Mouse (Mus musculus): ENCODE results near the gene Kcnh1. TPM values are rescaled to one million over a fixed set of nuclear protein-coding genes. Genes with fewer than 3 reads are reported as not detected.

Gene Kcnh1
- total and polyA plus RNA-seq, 3 experiments: 0.05 TPM; not detected in 2

- ATAC-seq (ENCODE audit: extremely low read depth, insufficient number of reproducible peaks, low FRiP score, poor library complexity, severe bottlenecking) (no peak), DNase-seq (ENCODE audit: low spot score) (no peak)
- H3K4me1 ChIP-seq (ENCODE audit: insufficient read depth, low read depth, low read length): no peaks in the 10 kb centered on the region
These were observed 330.4 kb downstream of the Kcnh1 start for GRCm38 (mm10) chr1:192520836-192521435.

GRCm38 (mm10) chr1:192522376-192523178 is 332.0 kb downstream of the Kcnh1 start:
- Histone ChIP-seq H3K4me1 (ENCODE audit: insufficient read depth, low read depth, low read length) (no peaks in the 10 kb centered on the region), H3K36me3 (replicated peaks) (no peaks in the 10 kb centered on the region), H3K9me3 (replicated peaks) (peaks cover 88% of the 10 kb centered on the region), H3K4me3 (ENCODE audit: low read depth, low read length) (no peak overlapping the region), H3K27me3 (ENCODE audit: insufficient read depth, low read length) (no peaks in the 10 kb centered on the region)
- TF ChIP-seq CTCF (IDR thresholded peaks at IDR 0.05; ENCODE audit: low read depth, low read length): no peak
- TF ChIP-seq GATA2 (IDR thresholded peaks at IDR 0.05; ENCODE audit: borderline replicate concordance, low read depth, low read length): no peak
- TF ChIP-seq POLR2AphosphoS5 (IDR thresholded peaks at IDR 0.05; ENCODE audit: insufficient replicate concordance, low read depth, low read length): no peak
- TF ChIP-seq GATA1 (IDR thresholded peaks at IDR 0.05; ENCODE audit: borderline replicate concordance, low read length): no peak
- no peak for TF ChIP-seq TAL1 (conservative IDR thresholded peaks at IDR 0.05; ENCODE audit: low read depth, low read length)
- DNase-seq (ENCODE audit: low spot score) (no peak), ATAC-seq (ENCODE audit: extremely low read depth, insufficient number of reproducible peaks, low FRiP score, poor library complexity, severe bottlenecking) (no peak)

More at GRCm38 (mm10) chr1:192520836-192521435, 330.4 kb downstream of the Kcnh1 start:
- H3K36me3 ChIP-seq (replicated peaks): no peaks in the 10 kb centered on the region
- H3K9me3 ChIP-seq (replicated peaks): peaks cover 84% of the 10 kb centered on the region
- no peaks in the 10 kb centered on the region for H3K27me3 ChIP-seq (ENCODE audit: insufficient read depth, low read length)
- no peak overlapping the region for H3K4me3 ChIP-seq (ENCODE audit: low read depth, low read length)
- TF ChIP-seq GATA2 (IDR thresholded peaks at IDR 0.05; ENCODE audit: borderline replicate concordance, low read depth, low read length): no peak
- TF ChIP-seq POLR2AphosphoS5 (IDR thresholded peaks at IDR 0.05; ENCODE audit: insufficient replicate concordance, low read depth, low read length): no peak
- TF ChIP-seq TAL1 (conservative IDR thresholded peaks at IDR 0.05; ENCODE audit: low read depth, low read length): no peak
- no peak for TF ChIP-seq CTCF (IDR thresholded peaks at IDR 0.05; ENCODE audit: low read depth, low read length)
- TF ChIP-seq GATA1 (IDR thresholded peaks at IDR 0.05; ENCODE audit: borderline replicate concordance, low read length): no peak

- DNase-seq (ENCODE audit: low spot score): no peak
- Histone ChIP-seq H3K9me3 (replicated peaks) (peaks cover 76% of the 10 kb centered on the region), H3K4me3 (ENCODE audit: low read depth, low read length) (no peak overlapping the region), H3K36me3 (replicated peaks) (no peaks in the 10 kb centered on the region), H3K27me3 (ENCODE audit: insufficient read depth, low read length) (no peaks in the 10 kb centered on the region), H3K4me1 (ENCODE audit: insufficient read depth, low read depth, low read length) (no peaks in the 10 kb centered on the region)
- TF ChIP-seq POLR2AphosphoS5 (IDR thresholded peaks at IDR 0.05; ENCODE audit: insufficient replicate concordance, low read depth, low read length) (no peak), GATA2 (IDR thresholded peaks at IDR 0.05; ENCODE audit: borderline replicate concordance, low read depth, low read length) (no peak), GATA1 (IDR thresholded peaks at IDR 0.05; ENCODE audit: borderline replicate concordance, low read length) (no peak), TAL1 (conservative IDR thresholded peaks at IDR 0.05; ENCODE audit: low read depth, low read length) (no peak), CTCF (IDR thresholded peaks at IDR 0.05; ENCODE audit: low read depth, low read length) (no peak)
- ATAC-seq (ENCODE audit: extremely low read depth, insufficient number of reproducible peaks, low FRiP score, poor library complexity, severe bottlenecking): no peak
These were observed 335.3 kb downstream of the Kcnh1 start for GRCm38 (mm10) chr1:192525711-192526350.

GRCm38 (mm10) chr1:192531490-192532146 is 341.0 kb downstream of the Kcnh1 start:
- no peaks in the 10 kb centered on the region for H3K27me3 ChIP-seq (ENCODE audit: insufficient read depth, low read length)
- ATAC-seq (ENCODE audit: extremely low read depth, insufficient number of reproducible peaks, low FRiP score, poor library complexity, severe bottlenecking): no peak
- H3K4me1 ChIP-seq (ENCODE audit: insufficient read depth, low read depth, low read length): no peaks in the 10 kb centered on the region
- peaks cover 40% of the 10 kb centered on the region for H3K9me3 ChIP-seq (replicated peaks)
- no peak overlapping the region for H3K4me3 ChIP-seq (ENCODE audit: low read depth, low read length)
- TF ChIP-seq CTCF (IDR thresholded peaks at IDR 0.05; ENCODE audit: low read depth, low read length) (no peak), GATA1 (IDR thresholded peaks at IDR 0.05; ENCODE audit: borderline replicate concordance, low read length) (no peak), TAL1 (conservative IDR thresholded peaks at IDR 0.05; ENCODE audit: low read depth, low read length) (no peak), GATA2 (IDR thresholded peaks at IDR 0.05; ENCODE audit: borderline replicate concordance, low read depth, low read length) (no peak), POLR2AphosphoS5 (IDR thresholded peaks at IDR 0.05; ENCODE audit: insufficient replicate concordance, low read depth, low read length) (no peak)
- no peak for DNase-seq (ENCODE audit: low spot score)
- H3K36me3 ChIP-seq (replicated peaks): no peaks in the 10 kb centered on the region

GRCm38 (mm10) chr1:192532212-192532611 is 341.6 kb downstream of the Kcnh1 start:
- Histone ChIP-seq H3K4me3 (ENCODE audit: low read depth, low read length) (no peak overlapping the region), H3K9me3 (replicated peaks) (peaks cover 37% of the 10 kb centered on the region), H3K36me3 (replicated peaks) (no peaks in the 10 kb centered on the region), H3K27me3 (ENCODE audit: insufficient read depth, low read length) (no peaks in the 10 kb centered on the region), H3K4me1 (ENCODE audit: insufficient read depth, low read depth, low read length) (no peaks in the 10 kb centered on the region)
- DNase-seq (ENCODE audit: low spot score) (no peak), ATAC-seq (ENCODE audit: extremely low read depth, insufficient number of reproducible peaks, low FRiP score, poor library complexity, severe bottlenecking) (no peak)
- no peak for TF ChIP-seq TAL1 (conservative IDR thresholded peaks at IDR 0.05; ENCODE audit: low read depth, low read length)
- TF ChIP-seq POLR2AphosphoS5 (IDR thresholded peaks at IDR 0.05; ENCODE audit: insufficient replicate concordance, low read depth, low read length): no peak
- no peak for TF ChIP-seq GATA2 (IDR thresholded peaks at IDR 0.05; ENCODE audit: borderline replicate concordance, low read depth, low read length)
- no peak for TF ChIP-seq GATA1 (IDR thresholded peaks at IDR 0.05; ENCODE audit: borderline replicate concordance, low read length)
- no peak for TF ChIP-seq CTCF (IDR thresholded peaks at IDR 0.05; ENCODE audit: low read depth, low read length)

Measured in G1E (cell line).